Mouse (Mus musculus) layer of hippocampus, postnatal 36 days (tissue): Measurements from ENCODE around the gene Phf3. TPM values are rescaled to one million over a fixed set of nuclear protein-coding genes. Genes with fewer than 3 reads are reported as not detected.
"Not testable (repeated sequence)": the region's sequence is repeated elsewhere in the genome, so short reads cannot be mapped to it uniquely, and the experiment has no call there.

Experiments
- DNase-seq, 2 experiments: peaks; one replicate each; pipeline ENCODE4 v3.0.0; 2022
- total RNA-seq, 2 experiments: library from RNA; stranded (reverse); gene quantifications; 2 replicates each; pipeline ENCODE4 v1.2.3; 2021

Phf3 gene
- total RNA-seq, 2 experiments from 2014 or later: 80.0 to 102 TPM

DNA sequence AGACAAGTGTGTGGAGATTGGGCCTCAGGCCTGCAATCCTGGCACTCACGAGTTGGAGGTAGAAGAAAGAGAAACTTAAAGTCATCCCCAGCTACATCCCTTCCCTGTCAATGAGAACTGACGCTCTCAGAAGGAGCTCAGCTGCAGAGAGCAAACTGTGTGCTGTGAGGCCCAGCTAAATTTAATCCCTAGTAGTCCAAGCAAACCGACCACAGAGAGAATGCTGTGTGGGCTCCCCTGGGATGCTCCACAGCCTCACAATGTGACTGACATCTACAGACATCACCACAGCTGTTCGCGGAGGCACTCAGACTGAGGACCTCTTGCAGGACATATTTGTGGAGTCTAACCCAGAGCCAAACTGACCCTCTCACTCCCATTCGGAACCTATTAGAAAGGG, 54.3 kb downstream of the Phf3 start:
- no peak for DNase-seq

DNA sequence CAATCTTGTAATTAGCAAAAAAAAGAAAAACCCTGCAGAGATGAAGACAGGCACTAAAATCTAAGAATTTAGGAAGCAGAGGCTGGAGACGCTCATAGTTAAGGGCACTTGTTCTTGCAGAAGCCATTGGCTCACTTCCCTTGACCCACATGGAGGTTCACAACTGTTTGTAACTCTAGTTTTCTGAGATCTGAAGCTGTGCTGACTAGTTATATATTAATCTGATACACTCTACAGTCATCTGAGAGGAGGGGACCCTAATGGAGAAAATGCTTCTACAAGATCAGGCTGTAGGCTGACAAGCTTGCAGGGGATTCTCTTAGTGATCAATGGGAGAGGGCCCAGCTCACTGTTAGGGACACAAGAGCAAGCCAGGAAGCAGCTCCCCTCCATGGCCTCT, 58.1 kb downstream of the Phf3 start:
- DNase-seq: no peak

DNA sequence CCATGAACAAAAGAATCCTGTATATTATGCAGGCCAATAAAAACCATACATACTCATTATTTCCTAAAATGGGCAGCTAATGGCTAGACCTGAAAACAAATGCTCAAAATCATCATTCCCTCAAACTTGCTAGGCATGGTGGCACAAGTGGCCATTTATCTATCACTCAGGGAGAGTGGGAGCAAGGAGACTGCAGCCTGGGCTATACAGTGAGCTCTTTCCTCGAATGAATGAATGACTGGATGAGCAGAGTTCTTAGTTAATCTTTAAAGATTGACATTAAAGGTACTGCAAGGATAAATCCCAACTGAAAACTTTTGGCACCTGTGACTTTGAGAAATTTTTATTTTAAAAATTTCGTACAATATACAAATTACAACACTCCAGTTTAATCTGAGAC, 58.7 kb downstream of the Phf3 start:
- DNase-seq: no peak

DNA sequence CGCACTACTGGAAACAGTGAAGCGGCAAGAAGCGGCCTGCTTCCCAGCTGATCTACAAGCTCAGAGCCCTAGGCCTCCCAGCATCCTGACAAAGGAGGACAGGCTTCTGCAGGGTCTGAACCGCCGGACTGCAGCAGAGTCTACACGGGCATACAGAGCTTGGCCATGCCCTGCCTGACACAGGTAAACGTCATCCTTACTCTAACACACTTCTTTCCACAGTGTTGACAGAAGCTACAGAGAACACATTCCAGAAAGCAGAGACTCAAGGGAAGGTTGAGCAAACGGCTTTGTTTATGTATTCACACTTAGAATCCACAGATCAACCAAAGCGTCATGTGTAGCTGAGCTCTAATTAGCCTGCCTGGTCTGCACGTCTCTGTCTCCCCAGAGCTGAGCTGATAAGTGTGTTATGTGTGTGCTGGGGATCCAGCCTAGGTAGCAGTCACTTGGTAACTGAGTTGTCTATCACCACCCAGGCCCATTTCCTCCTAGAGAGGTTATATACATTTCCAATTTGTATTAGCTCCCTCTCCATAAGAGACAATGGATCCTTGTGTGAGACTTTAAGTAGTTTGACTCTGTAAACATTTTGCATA, 65.5 kb downstream of the Phf3 start:
- DNase-seq: no peak

DNA sequence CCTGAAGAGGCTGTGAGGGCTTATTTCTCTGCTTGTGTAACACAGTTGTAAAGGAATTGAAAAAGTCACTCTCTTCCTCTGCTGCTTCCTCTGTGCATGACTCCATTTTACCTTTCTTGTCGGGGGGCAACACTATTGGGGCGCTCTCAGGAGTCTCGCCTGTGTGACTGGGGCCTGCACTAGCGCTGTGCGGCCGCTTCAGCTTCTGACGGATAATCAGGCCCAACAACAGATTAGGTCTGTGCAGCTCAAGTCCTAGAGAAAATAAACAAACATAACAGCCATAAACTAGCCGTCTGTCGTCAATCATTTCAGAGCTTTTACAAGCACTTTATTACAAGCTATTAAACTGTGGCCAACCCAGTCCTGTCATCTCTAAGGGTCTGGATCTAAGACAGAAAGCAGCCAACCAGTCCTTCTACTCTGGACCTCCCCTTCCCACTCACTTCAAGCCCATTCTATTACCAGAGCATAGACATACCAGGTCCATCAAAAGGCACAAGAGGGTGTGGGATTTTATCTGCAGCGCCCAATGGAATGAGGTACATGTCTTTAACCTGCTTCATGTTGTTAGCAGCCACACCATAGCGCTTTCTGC, 67.9 kb downstream of the Phf3 start:
- no peak for DNase-seq

DNA sequence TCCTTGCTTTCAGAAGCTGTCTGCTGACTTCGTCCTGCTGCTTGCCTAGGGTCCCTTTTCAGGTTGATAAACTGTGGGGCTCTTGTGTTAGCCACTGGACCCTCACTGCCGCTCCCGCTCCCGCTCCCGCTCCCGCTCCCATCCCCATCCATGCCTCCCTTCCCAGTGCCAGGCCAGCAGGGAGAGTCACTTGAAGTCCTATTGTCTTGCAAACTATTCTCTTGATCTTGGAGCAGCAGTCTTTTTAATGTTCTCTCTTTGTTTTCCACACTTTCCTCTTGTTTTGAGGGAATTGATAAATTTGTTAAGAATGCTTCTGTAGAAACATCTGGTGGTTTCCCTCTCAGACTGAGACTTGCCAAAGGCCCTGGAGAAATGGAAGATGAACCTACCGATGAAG, 68.8 kb downstream of the Phf3 start:
- no peak for DNase-seq

DNA sequence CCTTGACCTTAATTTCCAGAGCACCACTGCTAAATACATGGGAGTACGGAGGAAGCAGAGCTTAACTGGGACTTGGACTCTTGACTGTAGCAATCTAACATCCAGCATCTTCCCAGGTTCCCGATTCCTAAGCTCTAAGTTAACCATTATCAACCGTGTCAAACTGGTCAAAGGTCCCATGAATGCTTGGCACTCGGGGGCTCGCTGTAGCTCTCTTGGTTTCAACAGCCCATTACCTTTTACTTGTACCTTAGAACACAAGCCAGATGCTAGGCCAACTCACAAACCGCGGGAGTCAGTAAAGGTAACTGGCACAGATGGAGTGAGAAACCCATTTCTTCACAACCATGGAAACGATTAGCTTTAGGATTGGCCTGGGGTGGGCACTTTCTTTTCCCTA, 71.8 kb downstream of the Phf3 start:
- DNase-seq: no peak

DNA sequence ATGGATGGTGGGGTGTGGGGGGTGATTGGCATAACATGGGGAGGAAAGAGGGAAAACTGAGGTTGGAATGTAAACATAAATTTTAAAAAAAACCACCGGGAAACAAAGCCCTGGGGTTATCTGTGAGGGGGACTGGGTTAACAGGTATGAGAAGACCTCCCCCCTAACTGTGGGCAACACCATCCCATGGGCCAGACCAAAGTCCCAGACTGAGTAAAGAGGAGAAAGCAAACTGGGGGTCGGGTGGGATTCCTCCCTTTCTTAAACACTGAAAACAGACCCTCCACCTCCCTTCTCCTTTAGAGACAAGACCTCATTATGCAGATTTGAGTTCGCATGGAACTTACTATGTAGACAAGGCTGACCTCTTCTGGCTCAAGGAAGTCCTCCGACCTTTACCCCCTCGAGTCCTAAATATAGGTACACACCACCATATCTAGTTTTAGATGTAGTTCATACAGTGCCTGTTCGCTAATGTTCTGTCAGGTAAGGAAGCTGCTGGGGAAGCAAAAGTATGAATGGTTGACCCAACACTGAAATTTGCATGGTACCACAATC, 74.4 kb downstream of the Phf3 start:
- no peak for DNase-seq

DNA sequence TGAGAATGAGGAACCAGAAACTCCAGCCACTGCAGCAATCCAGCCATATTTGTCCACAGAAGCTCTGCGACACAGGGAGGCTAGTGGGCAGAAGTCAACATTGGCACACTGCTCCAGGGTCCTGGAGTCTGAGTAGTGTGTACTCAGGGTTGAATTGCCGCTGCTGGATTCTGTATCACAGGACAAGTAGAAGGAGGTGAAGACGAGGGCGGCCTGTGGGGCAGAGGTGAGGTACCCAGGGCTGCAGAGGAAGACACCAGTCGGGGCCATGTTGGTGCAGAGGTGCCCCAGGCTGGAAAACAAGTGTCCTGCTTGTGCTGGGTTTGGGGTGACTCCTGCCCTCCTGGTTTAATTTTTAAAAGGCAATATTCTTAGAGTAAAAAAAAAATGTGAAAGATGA, 79.1 kb downstream of the Phf3 start:
- DNase-seq: no peak

DNA sequence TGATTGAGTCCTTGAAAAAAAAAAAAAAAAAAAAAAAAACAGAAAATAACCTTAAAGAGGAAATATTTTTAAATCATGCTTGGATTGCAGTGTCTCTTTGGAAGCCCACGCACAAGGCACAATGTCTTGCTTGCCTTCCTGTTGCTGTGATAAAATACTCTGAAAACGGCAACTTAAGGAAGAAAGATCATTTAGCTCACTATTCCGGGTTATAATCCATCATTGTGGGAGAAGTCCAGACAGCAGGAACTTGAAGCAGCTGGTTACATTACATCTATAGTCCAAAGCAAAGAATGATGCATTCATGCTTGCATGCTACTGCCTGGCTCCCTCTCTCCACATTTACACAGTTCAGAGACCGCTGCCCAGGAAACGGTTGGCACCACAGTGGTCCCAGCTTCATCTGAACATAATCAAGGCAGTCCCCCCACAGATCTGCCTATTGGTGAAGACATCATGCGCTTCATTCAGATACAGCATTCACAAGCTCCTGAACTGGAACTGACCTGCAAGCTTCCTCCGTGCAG, 80.3 kb downstream of the Phf3 start:
- no peak for DNase-seq

DNA sequence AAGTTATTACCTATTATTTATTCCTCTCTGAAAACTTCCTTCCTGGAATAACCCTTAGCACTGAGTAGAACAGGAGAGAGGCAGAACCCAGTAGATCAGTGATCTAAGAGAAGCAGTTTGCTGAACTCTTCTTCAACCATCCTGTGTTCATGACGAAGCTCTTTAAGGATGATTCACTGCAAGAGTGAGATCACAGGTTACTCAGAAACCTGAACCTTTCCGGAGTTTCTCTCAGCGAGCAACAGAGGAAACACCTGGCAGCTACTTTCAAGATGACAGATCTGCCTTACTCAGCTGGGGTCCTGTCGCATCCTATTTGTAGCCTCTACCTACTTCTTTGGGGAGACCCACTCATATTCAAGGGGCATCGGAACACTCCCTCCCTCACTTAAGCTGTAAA, 80.8 kb downstream of the Phf3 start:
- DNase-seq: no peak

DNA sequence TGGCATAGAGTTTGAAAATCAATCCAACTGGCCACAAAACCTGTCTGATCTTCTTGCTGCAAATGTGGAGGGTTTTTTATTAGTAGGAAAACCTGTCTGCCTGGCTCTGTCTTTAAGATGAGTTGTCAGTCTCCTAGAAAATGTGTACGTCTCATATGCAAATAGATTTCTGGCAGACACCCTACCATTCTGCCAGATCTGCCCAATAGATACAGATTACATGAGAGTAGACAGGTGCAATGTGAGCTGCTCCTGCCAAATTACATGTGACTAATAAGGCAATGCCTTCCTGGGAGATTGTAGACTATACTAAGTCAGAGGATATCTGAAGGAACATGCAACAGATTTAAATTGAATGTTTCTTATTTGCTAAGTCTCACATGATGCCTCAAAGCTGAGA, 83.5 kb downstream of the Phf3 start:
- DNase-seq: no peak

DNA sequence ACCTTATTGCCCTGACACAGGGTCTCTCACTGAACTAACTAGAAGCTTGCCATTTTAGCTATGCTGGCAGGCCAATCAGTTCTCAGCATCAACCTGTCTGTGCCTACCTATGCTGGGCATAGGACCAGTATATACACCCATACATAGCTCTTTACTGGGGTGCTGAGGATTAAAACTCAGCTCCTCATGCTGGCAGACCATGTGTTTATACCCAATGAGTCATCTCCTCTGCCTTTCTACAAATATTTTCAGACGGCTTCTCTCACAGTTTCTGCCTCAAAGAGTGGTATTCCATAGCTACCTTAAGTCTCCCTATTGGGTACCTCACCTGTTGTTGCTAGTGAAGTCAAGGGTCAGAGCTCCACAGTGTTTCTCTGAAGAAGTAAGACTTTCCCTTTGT, 84.0 kb downstream of the Phf3 start:
- no peak for DNase-seq

DNA sequence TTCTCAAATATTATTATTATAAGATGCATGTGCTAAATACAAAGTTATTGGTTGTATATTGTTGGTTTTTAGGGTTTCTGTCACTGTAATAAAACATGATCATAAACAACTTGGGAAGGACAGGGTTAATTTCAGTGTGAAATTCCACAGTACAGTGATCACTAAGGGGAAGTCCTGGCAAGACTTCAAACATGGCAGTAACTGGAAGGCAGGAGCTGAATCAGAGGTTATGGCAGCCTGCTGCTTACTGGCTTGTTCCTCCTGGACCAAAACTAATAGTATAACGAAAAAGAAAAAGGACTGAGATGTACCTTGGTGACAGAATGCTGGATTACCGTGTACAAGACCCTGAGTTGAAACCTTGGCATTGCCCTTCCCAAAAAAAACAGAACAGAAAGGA, 84.7 kb downstream of the Phf3 start:
- no peak for DNase-seq

DNA sequence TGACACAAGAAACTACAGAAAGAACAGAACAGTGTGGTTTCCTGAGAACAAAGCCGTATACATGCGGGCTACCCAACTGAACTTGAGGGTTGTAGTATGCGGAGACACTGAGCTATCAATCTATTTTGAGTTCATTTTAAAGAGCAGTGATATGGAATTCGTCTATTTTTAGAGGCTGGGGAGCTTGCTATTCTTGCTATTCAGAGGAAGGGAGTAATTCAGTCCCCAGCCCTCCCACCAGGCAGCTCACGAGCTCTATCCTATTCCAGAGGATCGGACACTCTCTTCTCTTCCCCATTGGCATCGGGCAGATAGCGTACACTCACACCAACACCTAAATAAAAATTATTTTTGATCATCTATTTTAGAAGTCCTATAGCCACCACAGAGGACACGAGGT, 87.1 kb downstream of the Phf3 start:
- DNase-seq: no peak

DNA sequence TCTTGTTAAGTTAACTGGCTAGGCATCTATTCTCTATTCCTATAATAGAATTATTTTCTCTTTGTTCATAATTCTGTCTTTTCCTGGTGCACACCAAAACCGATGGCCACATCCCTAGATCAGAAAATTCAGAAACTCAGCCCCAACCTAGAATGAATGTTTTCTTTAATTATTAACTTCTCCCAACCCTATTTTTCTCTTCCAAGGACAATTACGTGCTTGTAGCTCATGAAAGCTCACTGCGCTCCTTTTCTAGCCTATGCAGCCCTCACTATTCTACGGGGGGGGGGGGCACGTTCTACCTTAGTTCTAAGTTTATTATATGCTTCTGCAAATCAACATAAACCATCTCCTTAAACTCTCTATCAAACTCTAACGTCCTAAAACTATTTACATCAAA, 90.0 kb downstream of the Phf3 start:
- no peak for DNase-seq

DNA sequence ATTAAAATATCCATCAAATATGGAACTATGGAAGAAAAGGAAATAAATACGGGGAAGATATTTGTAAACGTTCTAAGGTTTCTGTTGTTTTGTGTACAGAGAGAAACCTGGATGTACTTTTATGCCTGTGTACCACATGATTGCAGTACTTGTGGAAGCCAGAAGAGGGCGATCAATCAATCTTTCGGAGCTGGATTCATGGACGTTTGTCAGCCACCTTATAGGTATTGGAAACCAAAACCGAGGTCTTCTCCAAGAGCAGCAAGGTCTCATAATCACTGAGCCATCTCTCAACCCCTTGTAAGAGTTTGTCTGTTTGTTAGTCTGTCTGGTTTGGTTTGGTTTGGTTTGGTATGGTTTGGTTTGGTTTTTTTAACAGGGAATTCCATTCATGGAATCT, 93.4 kb downstream of the Phf3 start:
- DNase-seq: no peak

DNA sequence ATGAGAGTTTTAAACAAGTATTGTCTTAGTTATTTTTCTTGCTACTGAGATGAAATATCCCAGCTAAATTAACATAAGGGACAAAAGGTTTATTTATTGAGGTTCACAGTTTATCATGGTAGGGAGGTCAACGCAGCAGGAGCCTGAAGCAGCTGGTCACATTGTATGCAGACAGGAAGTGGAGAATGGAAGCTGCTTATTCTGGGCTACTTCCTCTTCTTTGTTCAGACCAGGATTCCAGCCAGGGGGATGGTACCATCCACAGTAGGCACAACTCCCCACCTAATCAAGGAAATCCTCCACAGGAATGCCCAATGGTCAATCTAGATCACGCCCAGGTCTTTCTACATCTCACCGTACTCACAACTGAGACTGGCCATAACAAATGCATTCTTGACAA, 94.2 kb downstream of the Phf3 start:
- no peak for DNase-seq

DNA sequence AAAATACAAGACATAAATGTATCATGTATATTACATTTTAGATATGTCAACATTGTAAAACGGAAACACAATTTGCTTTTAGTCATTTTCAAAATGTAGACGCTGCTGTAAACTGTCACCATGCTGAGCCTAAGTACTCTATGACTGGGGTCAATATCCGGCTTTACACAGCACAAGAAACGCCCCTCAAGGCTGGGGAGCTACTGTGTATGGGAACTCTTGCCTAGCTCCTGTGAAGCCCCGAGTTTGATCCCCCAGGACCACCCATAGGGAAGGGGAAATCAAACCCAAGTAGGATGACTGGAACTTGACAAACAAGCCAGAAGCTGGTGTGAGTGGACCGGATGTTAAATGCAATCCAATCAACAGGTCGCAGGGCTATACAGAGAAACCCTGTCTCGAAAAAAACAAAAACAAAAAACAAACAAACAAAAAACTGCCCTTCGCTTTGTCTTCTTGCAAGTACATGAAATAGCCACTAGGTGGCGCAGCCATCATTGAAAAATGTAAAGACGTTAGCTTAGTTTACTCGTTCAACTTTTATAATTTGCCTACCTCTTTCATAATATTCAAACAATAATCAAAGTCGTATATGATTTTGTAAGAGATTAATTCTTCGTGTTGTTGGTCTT, 95.2 kb downstream of the Phf3 start:
- no peak for DNase-seq

DNA sequence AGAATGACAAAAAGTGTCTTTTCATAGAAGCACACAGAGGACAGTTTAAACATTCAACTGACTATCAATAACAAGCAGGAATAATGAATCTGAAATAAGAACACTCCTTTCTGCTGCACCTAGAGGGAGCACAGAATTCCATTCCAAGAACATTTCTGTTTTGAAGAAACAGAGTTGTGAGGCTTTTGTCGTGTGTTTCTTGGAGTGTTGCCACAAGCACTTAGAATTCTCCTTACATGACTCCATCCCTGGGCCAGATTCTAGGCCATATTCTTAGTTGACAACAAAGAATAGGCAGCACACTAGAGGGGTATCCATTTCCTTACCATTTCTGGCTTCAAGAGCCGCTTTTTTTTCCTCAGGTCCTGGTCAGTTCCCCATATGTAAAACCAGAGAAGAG, 97.5 kb downstream of the Phf3 start:
- DNase-seq: no peak

DNA sequence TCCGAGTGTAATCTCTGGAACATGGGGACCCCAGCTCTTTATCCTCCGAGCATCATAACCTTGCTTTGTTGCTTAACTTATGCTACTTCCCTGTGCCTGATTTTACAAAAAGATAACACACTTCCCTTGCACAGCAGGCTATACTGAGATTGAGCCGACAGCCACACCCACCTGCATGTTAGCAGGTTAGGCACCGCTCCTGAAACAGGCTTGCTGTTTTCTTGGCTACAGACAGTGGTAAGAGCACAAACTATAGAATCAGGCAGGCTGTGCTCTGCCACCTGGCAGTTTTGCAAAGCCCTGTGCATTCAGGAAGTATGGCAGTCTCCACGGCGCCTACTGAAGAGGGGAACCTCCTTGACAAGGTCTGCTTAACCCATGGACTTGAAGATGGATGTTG, 100.1 kb downstream of the Phf3 start:
- DNase-seq: no peak

DNA sequence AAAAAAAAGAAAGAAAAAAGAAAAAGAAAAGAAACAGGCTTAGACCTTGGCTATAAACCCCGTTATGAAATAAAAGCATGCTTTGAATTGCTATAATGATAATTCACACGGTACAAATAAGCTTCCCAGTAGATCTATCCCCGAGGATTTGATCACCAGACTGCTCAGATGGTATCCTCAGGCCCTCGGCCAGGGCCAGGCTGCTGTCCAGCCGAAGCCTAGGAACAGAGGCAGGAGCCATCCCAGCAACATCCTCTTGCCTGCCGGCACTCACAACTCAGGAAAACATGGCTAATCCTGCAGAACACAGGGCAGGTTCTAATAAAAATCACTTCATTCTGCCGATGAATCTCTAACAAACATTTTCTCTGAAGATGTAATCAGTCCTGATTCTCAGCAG, 100.9 kb downstream of the Phf3 start:
- DNase-seq: no peak

DNA sequence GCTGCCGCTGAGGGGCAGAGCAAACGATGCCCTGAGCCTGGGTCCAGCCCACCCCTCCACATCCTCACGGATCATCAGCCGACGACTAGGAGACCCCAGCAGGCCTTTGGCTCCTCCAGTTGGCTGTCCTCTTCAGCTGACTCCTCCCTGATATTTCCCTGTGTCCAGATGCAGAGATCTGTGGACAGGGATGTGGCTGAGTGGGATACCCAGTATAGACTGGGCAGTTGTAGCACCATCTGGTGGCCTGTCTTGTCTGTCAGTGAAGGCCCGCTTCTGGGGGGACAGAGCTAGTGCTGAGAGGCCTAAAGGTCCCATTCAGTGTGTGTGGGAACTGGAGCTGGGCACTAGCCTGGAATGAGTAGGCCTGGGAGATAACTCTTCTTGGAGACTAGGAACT, 101.9 kb downstream of the Phf3 start:
- DNase-seq: no peak

DNA sequence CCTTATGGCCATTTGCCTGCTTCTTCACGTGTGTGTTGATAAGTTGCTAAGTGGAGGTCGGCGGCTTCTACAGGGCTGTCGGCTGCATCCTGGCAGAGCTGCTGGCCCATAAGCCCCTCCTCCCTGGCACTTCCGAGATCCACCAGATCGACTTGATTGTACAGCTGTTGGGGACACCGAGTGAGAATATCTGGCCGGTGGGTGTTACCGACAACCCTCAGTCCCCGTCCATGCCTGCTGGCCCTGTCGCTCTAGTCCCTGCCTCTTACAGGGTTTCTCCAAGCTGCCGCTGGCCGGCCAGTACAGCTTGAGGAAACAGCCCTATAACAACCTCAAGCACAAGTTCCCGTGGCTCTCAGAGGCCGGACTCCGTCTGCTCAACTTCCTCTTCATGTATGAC, 103.1 kb downstream of the Phf3 start:
- DNase-seq: not testable (repeated sequence)
